Mouse (Mus musculus): ENCODE measurements around the gene Mus81. TPM values are rescaled to one million over a fixed set of nuclear protein-coding genes. Genes with fewer than 3 reads are reported as not detected.
"Not testable (repeated sequence)": the region's sequence is repeated elsewhere in the genome, so short reads cannot be mapped to it uniquely, and the experiment has no call there.

The Mus81 gene
- polyA plus RNA-seq, 1 experiment from 2014 or later: 18.5 TPM

- Histone ChIP-seq H3K36me3 (ENCODE audit: control insufficient read depth, insufficient read depth, low read length) (peaks cover 6% of the 10 kb centered on the region; the same call in 1 of the 2 replicates), H3K4me2 (replicated peaks; ENCODE audit: low read depth) (peak within 1 kb of the TSS; percentile 70), H3K27ac (replicated peaks) (peak within 1 kb of the TSS; percentile 99), H3K9me3 (ENCODE audit: control insufficient read depth, low read length) (no peaks in the 10 kb centered on the region), H3K9ac (ENCODE audit: low read length) (peak within 1 kb of the TSS; percentile 93), H3K27me3 (ENCODE audit: control insufficient read depth, insufficient read depth, low read length) (no peaks in the 10 kb centered on the region), H3K4me1 (replicated peaks; ENCODE audit: control insufficient read depth, insufficient read depth) (no peaks in the 10 kb centered on the region), H3K4me3 (ENCODE audit: low read depth, low read length) (peak within 1 kb of the TSS; percentile 91)
- DNase-seq (ENCODE audit: low spot score) (peak; percentile 97), ATAC-seq (ENCODE audit: low FRiP score, low TSS enrichment) (peak; percentile 65)
- TF ChIP-seq EP300 (optimal IDR thresholded peaks at IDR 0.05): peak; percentile 44
- peak; percentile 44 for TF ChIP-seq CTCF (IDR thresholded peaks at IDR 0.05; ENCODE audit: low read depth)
- WGBS: under 1% methylated on average over 62 of the region's 62 CpGs
Observed at GRCm38 (mm10) chr19:5490313-5490897, 2.2 kb upstream of the Mus81 start, which contains the start of gene Cfl1. Gene Cfl1, plus strand, starts transcription at chr19:5490455.

- 39% methylated on average over 10 of the region's 10 CpGs for WGBS
Observed at GRCm38 (mm10) chr19:5489721-5490120, 1.5 kb upstream of the Mus81 start.

GRCm38 (mm10) chr19:5488878-5489571 is 823 bp upstream of the Mus81 start:
- WGBS: 0% methylated on average over 26 of the region's 26 CpGs
- peaks cover 6% of the 10 kb centered on the region; the same call in 1 of the 2 replicates for H3K36me3 ChIP-seq (ENCODE audit: control insufficient read depth, insufficient read depth, low read length)
- H3K4me2 ChIP-seq (replicated peaks; ENCODE audit: low read depth): peak overlapping the region; percentile 70
- peak overlapping the region; percentile 45 for H3K4me3 ChIP-seq (ENCODE audit: low read depth, low read length)
- DNase-seq (ENCODE audit: low spot score) (peak; percentile 96), ATAC-seq (ENCODE audit: low FRiP score, low TSS enrichment) (peak; percentile 86)
- peak overlapping the region; percentile 96 for H3K27ac ChIP-seq (replicated peaks)
- H3K9me3 ChIP-seq (ENCODE audit: control insufficient read depth, low read length): no peaks in the 10 kb centered on the region
- TF ChIP-seq CTCF (IDR thresholded peaks at IDR 0.05; ENCODE audit: low read depth) (peak; percentile 46; the same call in 1 of the 2 replicates), EP300 (optimal IDR thresholded peaks at IDR 0.05) (no peak)
- no peaks in the 10 kb centered on the region for H3K27me3 ChIP-seq (ENCODE audit: control insufficient read depth, insufficient read depth, low read length)
- H3K4me1 ChIP-seq (replicated peaks; ENCODE audit: control insufficient read depth, insufficient read depth): no peaks in the 10 kb centered on the region
- H3K9ac ChIP-seq (ENCODE audit: low read length): peak overlapping the region; percentile 52

More at GRCm38 (mm10) chr19:5489721-5490120, 1.5 kb upstream of the Mus81 start:
- ATAC-seq (ENCODE audit: low FRiP score, low TSS enrichment); H3K36me3 ChIP-seq (ENCODE audit: control insufficient read depth, insufficient read depth, low read length); DNase-seq (ENCODE audit: low spot score); H3K9ac ChIP-seq (ENCODE audit: low read length); H3K4me1 ChIP-seq (replicated peaks; ENCODE audit: control insufficient read depth, insufficient read depth); H3K27me3 ChIP-seq (ENCODE audit: control insufficient read depth, insufficient read depth, low read length); H3K4me3 ChIP-seq (ENCODE audit: low read depth, low read length); H3K9me3 ChIP-seq (ENCODE audit: control insufficient read depth, low read length): not testable (repeated sequence)
- peak overlapping the region; percentile 70 for H3K4me2 ChIP-seq (replicated peaks; ENCODE audit: low read depth)
- peak overlapping the region; percentile 96; the same call in 1 of the 2 replicates for H3K27ac ChIP-seq (replicated peaks)

GRCm38 (mm10) chr19:5486771-5487170 is 1.4 kb downstream of the Mus81 start:
- ATAC-seq (ENCODE audit: low FRiP score, low TSS enrichment) (no peak), DNase-seq (ENCODE audit: low spot score) (no peak)
- H3K36me3 ChIP-seq (ENCODE audit: control insufficient read depth, insufficient read depth, low read length): peaks cover 13% of the 10 kb centered on the region; the same call in 1 of the 2 replicates
- no peaks in the 10 kb centered on the region for H3K27me3 ChIP-seq (ENCODE audit: control insufficient read depth, insufficient read depth, low read length)
- H3K4me3 ChIP-seq (ENCODE audit: low read depth, low read length): no peak overlapping the region
- no peak overlapping the region for H3K9ac ChIP-seq (ENCODE audit: low read length)
- H3K27ac ChIP-seq (replicated peaks): no peak overlapping the region; the same call in 1 of the 2 replicates
- H3K4me1 ChIP-seq (replicated peaks; ENCODE audit: control insufficient read depth, insufficient read depth): no peaks in the 10 kb centered on the region
- no peak overlapping the region for H3K4me2 ChIP-seq (replicated peaks; ENCODE audit: low read depth)
- no peaks in the 10 kb centered on the region for H3K9me3 ChIP-seq (ENCODE audit: control insufficient read depth, low read length)
- no peak for TF ChIP-seq CTCF (IDR thresholded peaks at IDR 0.05; ENCODE audit: low read depth)
- TF ChIP-seq EP300 (optimal IDR thresholded peaks at IDR 0.05): no peak
- WGBS: 65% methylated on average over 4 of the region's 4 CpGs

- Histone ChIP-seq H3K27me3 (ENCODE audit: control insufficient read depth, insufficient read depth, low read length) (no peaks in the 10 kb centered on the region), H3K4me2 (replicated peaks; ENCODE audit: low read depth) (no peak overlapping the region), H3K9me3 (ENCODE audit: control insufficient read depth, low read length) (no peaks in the 10 kb centered on the region), H3K4me3 (ENCODE audit: low read depth, low read length) (no peak overlapping the region), H3K4me1 (replicated peaks; ENCODE audit: control insufficient read depth, insufficient read depth) (no peaks in the 10 kb centered on the region), H3K9ac (ENCODE audit: low read length) (no peak overlapping the region), H3K27ac (replicated peaks) (no peak overlapping the region; the same call in 1 of the 2 replicates), H3K36me3 (ENCODE audit: control insufficient read depth, insufficient read depth, low read length) (peaks cover 13% of the 10 kb centered on the region; the same call in 1 of the 2 replicates)
- TF ChIP-seq CTCF (IDR thresholded peaks at IDR 0.05; ENCODE audit: low read depth) (no peak), EP300 (optimal IDR thresholded peaks at IDR 0.05) (no peak)
- ATAC-seq (ENCODE audit: low FRiP score, low TSS enrichment): no peak
- DNase-seq (ENCODE audit: low spot score): peak; percentile 64
- 67% methylated on average over 8 of the region's 8 CpGs for WGBS
Observed at GRCm38 (mm10) chr19:5486286-5486685, 1.9 kb downstream of the Mus81 start.

GRCm38 (mm10) chr19:5485821-5486220 is 2.4 kb downstream of the Mus81 start:
- Histone ChIP-seq H3K27ac (replicated peaks) (no peak overlapping the region), H3K4me2 (replicated peaks; ENCODE audit: low read depth) (no peak overlapping the region), H3K36me3 (ENCODE audit: control insufficient read depth, insufficient read depth, low read length) (peaks cover 15% of the 10 kb centered on the region; the same call in 1 of the 2 replicates), H3K9me3 (ENCODE audit: control insufficient read depth, low read length) (no peaks in the 10 kb centered on the region), H3K4me3 (ENCODE audit: low read depth, low read length) (no peak overlapping the region), H3K27me3 (ENCODE audit: control insufficient read depth, insufficient read depth, low read length) (no peaks in the 10 kb centered on the region), H3K4me1 (replicated peaks; ENCODE audit: control insufficient read depth, insufficient read depth) (no peaks in the 10 kb centered on the region), H3K9ac (ENCODE audit: low read length) (no peak overlapping the region)
- DNase-seq (ENCODE audit: low spot score): no peak
- WGBS: 92% methylated on average over 7 of the region's 7 CpGs
- TF ChIP-seq EP300 (optimal IDR thresholded peaks at IDR 0.05): no peak
- no peak for TF ChIP-seq CTCF (IDR thresholded peaks at IDR 0.05; ENCODE audit: low read depth)
- ATAC-seq (ENCODE audit: low FRiP score, low TSS enrichment): no peak
